Mouse (Mus musculus) embryonic facial prominence, embryonic 15.5 days (tissue): ENCODE results near the gene Mup3. TPM values are rescaled to one million over a fixed set of nuclear protein-coding genes. Genes with fewer than 3 reads are reported as not detected.
"Not testable (repeated sequence)": the region's sequence is repeated elsewhere in the genome, so short reads cannot be mapped to it uniquely, and the experiment has no call there.

Experiments used
- ATAC-seq: fragments of 200-750 bp; cut with Nextera tagmentation; 2 replicates; pipeline ENCODE4 v1.8.0; 2017; ENCODE audit warnings: low read depth, moderate TSS enrichment; ENCODE audit not compliant: insufficient number of reproducible peaks, low FRiP score, low TSS enrichment
- H3K27ac ChIP-seq: fragments of 300-500 bp; sonication (generic); replicated peaks from 2 replicates; pipeline ENCODE4 v1.5.1; 2015; ENCODE audit warnings: mild to moderate bottlenecking, inconsistent platforms
- H3K27me3 ChIP-seq: fragments of 300-500 bp; sonication (generic); 2 replicates; pipeline ENCODE4 v1.6.1; 2015; ENCODE audit warnings: inconsistent platforms
- H3K36me3 ChIP-seq: fragments of 300-500 bp; sonication (generic); 2 replicates; pipeline ENCODE4 v1.6.1; 2015; ENCODE audit warnings: mild to moderate bottlenecking, inconsistent platforms
- H3K4me1 ChIP-seq: fragments of 300-500 bp; sonication (generic); 2 replicates; pipeline ENCODE4 v1.6.1; 2015; ENCODE audit warnings: inconsistent platforms
- H3K4me2 ChIP-seq: fragments of 300-500 bp; sonication (generic); replicated peaks from 2 replicates; pipeline ENCODE4 v1.6.1; 2015; ENCODE audit warnings: mild to moderate bottlenecking, inconsistent platforms
- H3K4me3 ChIP-seq: fragments of 300-500 bp; sonication (generic); replicated peaks from 2 replicates; pipeline ENCODE4 v1.5.1; 2015; ENCODE audit warnings: mild to moderate bottlenecking, inconsistent platforms
- H3K9ac ChIP-seq: fragments of 300-500 bp; sonication (generic); 2 replicates; pipeline ENCODE4 v1.6.1; 2015; ENCODE audit warnings: inconsistent platforms
- H3K9me3 ChIP-seq: fragments of 300-500 bp; sonication (generic); replicated peaks from 2 replicates; pipeline ENCODE4 v1.6.1; 2016; ENCODE audit warnings: inconsistent platforms
- WGBS: fragments of 180-500 bp; shearing (Covaris S2); methylation state at CpG from one replicate; pipeline ENCODE4 v1.1.7; 2015; 5-methylcytosine and 5-hydroxymethylcytosine counted together
- polyA plus RNA-seq: library from polyadenylated mRNA; unstranded; fragments of >200 nt; fragmentation: Nextera tagmentation; extraction: Ambion mirVana; gene quantifications from 2 replicates; pipeline ENCODE4 v1.2.1, GENCODE M21; 2015

The Mup3 gene
- polyA plus RNA-seq: not detected in 2 replicates

DNA sequence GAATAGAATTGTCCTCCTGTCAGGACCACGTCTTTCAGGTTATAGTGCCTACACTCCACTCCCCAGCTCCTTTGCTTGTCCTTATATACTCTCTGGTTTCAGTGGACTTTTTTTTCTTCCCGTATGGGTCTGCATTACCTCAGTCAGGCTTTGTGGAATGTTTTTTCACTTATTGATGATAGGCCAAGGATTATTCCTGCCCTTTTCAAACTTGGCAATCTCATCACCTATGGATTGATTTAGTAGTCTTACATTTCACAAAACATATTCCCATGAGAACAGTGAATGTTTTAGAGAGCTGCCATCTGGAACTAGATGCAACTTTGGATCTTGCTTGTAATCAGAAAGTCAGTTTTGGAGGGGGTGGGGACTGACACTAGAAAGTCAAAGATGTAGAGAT, at the start of gene Mup3:
Gene Mup3 (minus strand): TSS at position 102 of the 400 bp plus-strand sequence.
- no peak for ATAC-seq
- no peaks in the 10 kb centered on the region for H3K9me3 ChIP-seq
- no peaks in the 10 kb centered on the region for H3K4me1 ChIP-seq
- H3K4me2 ChIP-seq: no peak within 1 kb of the TSS
- no peak within 1 kb of the TSS for H3K27ac ChIP-seq
- H3K4me3 ChIP-seq: no peak within 1 kb of the TSS
- H3K9ac ChIP-seq: no peak within 1 kb of the TSS
- no peaks in the 10 kb centered on the region for H3K36me3 ChIP-seq
- 63% methylated on average over 2 of the region's 2 CpGs for WGBS
- H3K27me3 ChIP-seq: no peaks in the 10 kb centered on the region

DNA sequence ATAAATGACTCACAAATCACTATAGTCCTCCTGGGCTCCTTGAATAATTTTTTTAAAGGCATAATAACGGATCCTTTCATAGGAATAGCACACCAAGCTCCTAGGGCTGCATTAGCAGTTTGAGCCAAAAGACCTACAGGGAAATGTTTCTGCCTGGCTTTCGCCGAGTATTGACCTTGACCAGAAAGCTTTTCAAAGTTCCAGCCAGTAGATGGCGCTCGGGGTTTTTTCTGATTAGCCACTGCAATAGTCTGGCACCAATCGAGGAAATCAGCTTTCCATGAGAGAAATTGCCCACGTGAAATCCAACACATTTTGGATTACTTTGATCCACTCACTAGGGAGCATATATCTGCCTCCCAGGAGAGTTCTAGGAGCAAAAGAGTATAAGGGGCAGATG, 46.6 kb upstream of the Mup3 start:
- H3K9me3 ChIP-seq: peaks cover 12% of the 10 kb centered on the region; the same call in 1 of the 2 replicates
- no peak overlapping the region for H3K27ac ChIP-seq
- H3K4me1 ChIP-seq: no peaks in the 10 kb centered on the region
- H3K27me3 ChIP-seq: no peaks in the 10 kb centered on the region
- no peaks in the 10 kb centered on the region for H3K36me3 ChIP-seq
- H3K4me3 ChIP-seq: no peak overlapping the region
- ATAC-seq: no peak
- no peak overlapping the region for H3K4me2 ChIP-seq
- WGBS: 62% methylated on average over 7 of the region's 7 CpGs
- H3K9ac ChIP-seq: no peak overlapping the region

DNA sequence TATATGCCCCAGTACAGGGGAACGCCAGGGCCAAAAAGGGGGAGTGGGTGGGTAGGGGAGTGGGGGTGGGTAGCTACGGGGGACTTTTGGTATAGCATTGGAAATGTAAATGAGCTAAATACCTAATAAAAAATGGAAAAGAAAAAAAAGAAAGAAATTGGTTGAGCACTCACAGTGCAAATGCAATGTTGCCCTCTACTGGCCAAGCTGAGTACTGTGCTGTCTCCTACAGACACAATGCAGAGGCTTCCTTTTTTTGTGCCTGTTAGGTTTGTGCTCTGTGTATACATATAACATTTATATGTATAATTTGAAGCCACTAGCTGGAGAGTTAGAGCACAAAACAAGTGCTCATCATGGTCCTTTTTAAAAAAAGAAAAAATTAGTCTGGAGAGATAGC, 16.2 kb upstream of the Mup3 start:
- not testable (repeated sequence) for H3K9me3 ChIP-seq, H3K27ac ChIP-seq, H3K4me3 ChIP-seq, H3K9ac ChIP-seq, H3K4me2 ChIP-seq, H3K4me1 ChIP-seq, ATAC-seq, H3K27me3 ChIP-seq, H3K36me3 ChIP-seq
- 47% methylated on average over 2 of the region's 2 CpGs for WGBS

DNA sequence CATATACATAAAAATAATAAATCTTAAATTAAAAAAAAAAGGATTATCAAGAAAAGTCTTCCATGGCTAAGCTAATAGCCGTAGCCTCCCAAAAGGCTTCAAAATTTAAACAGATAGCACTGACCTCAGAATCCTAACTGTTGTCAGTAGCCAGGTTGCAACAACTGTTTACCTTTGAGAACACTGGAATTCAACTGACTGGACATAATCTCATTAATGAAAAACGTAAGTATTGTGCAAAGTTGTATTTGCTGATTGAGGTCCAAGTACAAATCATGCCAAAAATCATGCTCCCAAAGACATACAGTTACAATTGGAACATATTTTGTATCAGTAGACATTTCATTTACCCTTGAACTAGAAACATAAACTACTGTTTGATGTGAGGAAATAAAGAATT, 811 bp upstream of the Mup3 start:
- WGBS: 80% methylated on average over 2 of the region's 2 CpGs
- H3K27me3 ChIP-seq: no peaks in the 10 kb centered on the region
- no peak overlapping the region for H3K27ac ChIP-seq
- H3K9ac ChIP-seq: no peak overlapping the region
- H3K4me3 ChIP-seq: no peak overlapping the region
- no peak overlapping the region for H3K4me2 ChIP-seq
- H3K9me3 ChIP-seq: no peaks in the 10 kb centered on the region
- no peaks in the 10 kb centered on the region for H3K4me1 ChIP-seq
- ATAC-seq: no peak
- H3K36me3 ChIP-seq: no peaks in the 10 kb centered on the region

DNA sequence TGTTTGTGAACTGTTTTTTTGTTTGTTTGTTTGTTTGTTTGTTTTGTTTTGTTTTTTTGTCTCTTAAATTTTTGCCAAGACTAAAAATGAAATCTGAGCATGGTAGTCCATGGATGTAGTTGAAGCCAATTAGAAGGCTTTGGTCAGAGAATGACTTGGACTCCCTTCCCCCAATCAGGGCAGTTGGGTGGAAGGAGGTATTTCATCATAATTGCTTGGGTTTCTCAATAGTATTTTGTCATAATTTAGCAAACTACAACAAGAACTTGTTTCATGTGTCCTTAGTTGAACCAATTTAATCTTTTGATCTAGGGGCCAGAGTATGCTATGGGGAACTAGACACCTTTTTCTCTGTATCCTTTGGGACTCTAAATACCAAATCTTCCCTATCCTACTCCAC, 4.4 kb downstream of the Mup3 start:
- H3K36me3 ChIP-seq: no peaks in the 10 kb centered on the region
- H3K4me3 ChIP-seq: no peak overlapping the region
- H3K9me3 ChIP-seq: no peaks in the 10 kb centered on the region
- no peaks in the 10 kb centered on the region for H3K4me1 ChIP-seq
- H3K4me2 ChIP-seq: no peak overlapping the region
- H3K27ac ChIP-seq: no peak overlapping the region
- ATAC-seq: no peak
- H3K27me3 ChIP-seq: no peaks in the 10 kb centered on the region
- H3K9ac ChIP-seq: no peak overlapping the region

DNA sequence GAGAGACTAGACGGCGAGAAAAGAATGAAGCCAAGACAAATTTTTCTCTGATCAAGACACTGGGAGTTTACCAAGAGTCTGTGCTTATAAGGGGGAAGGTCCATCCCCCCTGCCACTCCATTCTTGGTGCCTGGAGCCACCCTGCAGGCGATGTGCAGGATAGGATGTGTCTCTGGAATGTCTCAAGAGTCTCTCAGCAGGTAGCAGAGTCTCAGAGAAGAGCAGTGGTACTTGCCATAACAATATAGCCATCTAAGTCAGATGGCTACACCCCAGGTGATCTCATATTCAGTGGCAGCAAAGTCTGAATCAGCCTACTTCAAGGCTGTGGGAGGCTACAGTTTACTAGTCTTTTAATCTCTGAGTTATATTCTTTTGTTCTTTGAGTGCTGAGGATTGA, 12.0 kb downstream of the Mup3 start:
- H3K4me1 ChIP-seq: no peaks in the 10 kb centered on the region
- H3K9ac ChIP-seq: no peak overlapping the region
- no peaks in the 10 kb centered on the region for H3K36me3 ChIP-seq
- no peak overlapping the region for H3K4me2 ChIP-seq
- no peak for ATAC-seq
- WGBS: 64% methylated on average over 3 of the region's 3 CpGs
- H3K4me3 ChIP-seq: no peak overlapping the region
- H3K27me3 ChIP-seq: no peaks in the 10 kb centered on the region
- no peaks in the 10 kb centered on the region for H3K9me3 ChIP-seq
- no peak overlapping the region for H3K27ac ChIP-seq

DNA sequence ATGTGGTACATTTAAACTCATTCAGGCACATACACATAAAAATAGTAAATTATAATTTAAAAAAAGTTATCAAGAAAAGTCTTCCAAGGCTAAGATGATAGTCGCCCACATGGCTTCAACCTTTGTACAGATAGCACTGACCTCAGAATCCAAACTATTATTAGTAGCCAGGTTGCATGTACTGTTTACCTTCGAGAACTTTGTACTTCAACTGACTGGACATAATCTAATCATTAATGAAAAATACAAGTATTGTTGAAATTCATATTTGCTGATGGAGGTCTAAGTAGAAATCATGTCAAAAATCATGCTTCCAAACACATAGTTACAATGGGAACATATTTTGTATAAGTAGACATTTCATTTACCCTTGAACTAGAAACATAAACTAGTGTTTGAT, 32.4 kb downstream of the Mup3 start:
- 80% methylated on average over 2 of the region's 2 CpGs for WGBS
- not testable (repeated sequence) for H3K9me3 ChIP-seq

DNA sequence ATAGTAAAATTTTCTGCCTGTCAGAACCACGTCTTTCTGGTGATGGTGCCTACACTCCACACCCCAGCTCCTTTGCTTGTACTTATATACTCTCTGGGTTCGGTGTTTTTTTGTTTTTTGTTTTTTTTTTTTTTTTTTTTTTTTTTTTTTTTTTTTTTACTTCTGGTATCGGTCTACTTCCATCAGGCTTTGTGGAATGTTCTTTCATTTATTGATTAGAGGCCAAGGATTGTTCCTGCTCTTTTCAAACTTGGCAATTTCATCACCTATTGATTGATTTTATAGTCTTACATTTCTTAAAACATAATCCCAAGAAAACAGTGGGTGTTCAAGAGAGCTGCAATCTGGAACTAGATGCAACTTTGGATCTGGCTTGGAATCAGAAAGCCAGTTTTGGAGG, 33.1 kb downstream of the Mup3 start, which contains the start of gene Mup20:
Gene Mup20 (minus strand): TSS at position 101 of the 400 bp plus-strand sequence.
- not testable (repeated sequence) for H3K27me3 ChIP-seq, H3K4me2 ChIP-seq, ATAC-seq, H3K9ac ChIP-seq, H3K4me1 ChIP-seq, H3K36me3 ChIP-seq, H3K4me3 ChIP-seq, H3K27ac ChIP-seq, H3K9me3 ChIP-seq
- WGBS: 73% methylated on average over 3 of the region's 3 CpGs

More for the DNA sequence above, 32.4 kb downstream of the Mup3 start:
- not testable (repeated sequence) for H3K9ac ChIP-seq, H3K36me3 ChIP-seq, H3K4me3 ChIP-seq, H3K27ac ChIP-seq, H3K4me2 ChIP-seq, H3K4me1 ChIP-seq, H3K27me3 ChIP-seq, ATAC-seq

Other genes with a start within 250 kb of the Mup3 start
- not detected in 2 replicates for gene Mup20, start 33.2 kb downstream of the Mup3 start, polyA plus RNA-seq
- not detected in 2 replicates for gene Mup21, start 63.5 kb upstream of the Mup3 start, polyA plus RNA-seq
- gene Zfp37, start 143.7 kb upstream of the Mup3 start, polyA plus RNA-seq: 9.5 and 10.8 TPM in 2 replicates
- gene Slc31a2, start 175.2 kb upstream of the Mup3 start, polyA plus RNA-seq: 38.9 and 39.3 TPM in 2 replicates